Mouse (Mus musculus) C2C12 (cell line): Measurements from ENCODE around the gene Rbm8a. TPM values are rescaled to one million over a fixed set of nuclear protein-coding genes. Genes with fewer than 3 reads are reported as not detected.

ENCODE experiments used
- H3K27me3 ChIP-seq: one replicate; pipeline ENCODE4 v1.6.1; 2011; ENCODE audit not compliant: control insufficient read depth, insufficient read depth, insufficient read length
- H3K36me3 ChIP-seq: one replicate; pipeline ENCODE4 v1.6.1; 2011; ENCODE audit not compliant: control insufficient read depth, insufficient read depth
- H3K4me3 ChIP-seq: one replicate; pipeline ENCODE4 v1.5.1; 2011; ENCODE audit warnings: mild to moderate bottlenecking, control low read depth; ENCODE audit not compliant: poor library complexity, insufficient read depth, severe bottlenecking
- H3K79me2 ChIP-seq: one replicate; pipeline ENCODE4 v1.6.1; 2011; ENCODE audit not compliant: control insufficient read depth, insufficient read depth
- H3K79me3 ChIP-seq: one replicate; pipeline ENCODE4 v1.6.1; 2011; ENCODE audit warnings: low read depth, control low read depth
- H3ac ChIP-seq: one replicate; pipeline ENCODE3; 2011; ENCODE audit warnings: low read depth; ENCODE audit not compliant: control insufficient read depth, insufficient read length
- CEBPB ChIP-seq: IDR thresholded peaks from one replicate; pipeline ENCODE4 v1.6.1; 2011; ENCODE audit warnings: low read depth, mild to moderate bottlenecking, control low read depth, moderate library complexity
- CTCF ChIP-seq: IDR thresholded peaks from one replicate; pipeline ENCODE4 v1.5.1; 2011; ENCODE audit not compliant: control insufficient read depth, insufficient read depth, insufficient read length
- FOSL1 ChIP-seq: IDR thresholded peaks from one replicate; pipeline ENCODE4 v1.8.0; 2011; ENCODE audit warnings: mild to moderate bottlenecking, low read length; ENCODE audit not compliant: poor library complexity, insufficient read depth, severe bottlenecking
- MAX ChIP-seq: IDR thresholded peaks from one replicate; pipeline ENCODE4 v1.6.1; 2011; ENCODE audit warnings: mild to moderate bottlenecking, control low read depth
- MYOD1 ChIP-seq: IDR thresholded peaks from one replicate; pipeline ENCODE4 v1.6.1; 2011; ENCODE audit warnings: low read depth; ENCODE audit not compliant: control insufficient read depth, insufficient read length
- MYOG ChIP-seq: IDR thresholded peaks from one replicate; pipeline ENCODE4 v1.6.1; 2011; ENCODE audit not compliant: control insufficient read depth, insufficient read length; ENCODE audit errors: extremely low read depth
- USF1 ChIP-seq: IDR thresholded peaks from one replicate; pipeline ENCODE4 v1.6.1; 2011; ENCODE audit warnings: low read depth, mild to moderate bottlenecking, control low read depth, moderate library complexity
- polyA plus RNA-seq: library from polyadenylated mRNA; unstranded; fragments of >200 nt; fragmentation: generic; extraction: Trizol; gene quantifications from one replicate; pipeline ENCODE4 v1.2.1, GENCODE M21; 2012; ENCODE audit warnings: missing spikeins

Rbm8a gene
- polyA plus RNA-seq, 1 experiment = 80.3 TPM

GRCm38 (mm10) chr3:96617941-96618340 is 11.8 kb upstream of the Rbm8a start:
- no peak overlapping the region for H3K4me3 ChIP-seq
- no peaks in the 10 kb centered on the region for H3K79me2 ChIP-seq
- H3K27me3 ChIP-seq = no peaks in the 10 kb centered on the region
- H3K79me3 ChIP-seq = no peaks in the 10 kb centered on the region
- H3K36me3 ChIP-seq = peaks cover 19% of the 10 kb centered on the region
- no peak overlapping the region for H3ac ChIP-seq
- TF ChIP-seq MYOG (no peak), MYOD1 (no peak), FOSL1 (no peak), CEBPB (no peak), CTCF (no peak), USF1 (no peak), MAX (no peak)

- H3K79me2 ChIP-seq = no peaks in the 10 kb centered on the region
- no peaks in the 10 kb centered on the region for H3K27me3 ChIP-seq
- TF ChIP-seq MAX (no peak), FOSL1 (no peak), MYOG (no peak), CTCF (no peak), MYOD1 (no peak), CEBPB (no peak), USF1 (no peak)
- no peak overlapping the region for H3K4me3 ChIP-seq
- H3K36me3 ChIP-seq = peaks cover 26% of the 10 kb centered on the region
- no peak overlapping the region for H3ac ChIP-seq
- H3K79me3 ChIP-seq = no peaks in the 10 kb centered on the region
Measured at GRCm38 (mm10) chr3:96623201-96623600, 6.5 kb upstream of the Rbm8a start.

GRCm38 (mm10) chr3:96632058-96632457 is 2.3 kb downstream of the Rbm8a start:
- Histone ChIP-seq H3K79me3 (peaks cover 35% of the 10 kb centered on the region), H3K27me3 (no peaks in the 10 kb centered on the region), H3K79me2 (peaks cover 63% of the 10 kb centered on the region), H3K36me3 (peaks cover 34% of the 10 kb centered on the region), H3K4me3 (no peak overlapping the region), H3ac (no peak overlapping the region)
- TF ChIP-seq MYOD1 (no peak), MAX (no peak), CTCF (no peak), MYOG (no peak), CEBPB (no peak), FOSL1 (no peak), USF1 (no peak)

DNA sequence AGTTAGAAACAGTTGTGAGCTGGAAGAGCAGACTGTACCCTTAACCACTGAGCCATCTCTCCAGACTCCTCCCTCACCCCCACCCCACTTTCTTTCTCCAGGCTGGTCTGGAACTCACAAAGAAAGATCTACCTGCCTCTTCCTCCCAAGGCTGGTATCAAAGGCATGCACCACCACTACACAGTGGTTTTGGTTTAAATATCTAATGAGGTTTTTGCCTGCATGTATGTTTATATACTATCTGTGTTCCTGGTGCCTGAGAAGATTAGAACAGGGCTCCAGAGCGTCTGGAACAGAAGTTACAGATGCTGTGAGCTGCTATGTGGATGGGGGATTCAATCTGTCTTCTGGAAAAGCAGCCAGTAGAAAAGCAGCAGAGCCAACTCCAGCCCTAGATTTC is 4.3 kb downstream of the Rbm8a start:
- Histone ChIP-seq H3ac (no peak overlapping the region), H3K36me3 (peaks cover 43% of the 10 kb centered on the region), H3K27me3 (no peaks in the 10 kb centered on the region), H3K4me3 (no peak overlapping the region), H3K79me2 (peaks cover 55% of the 10 kb centered on the region), H3K79me3 (peaks cover 37% of the 10 kb centered on the region)
- no peak for TF ChIP-seq CTCF

GRCm38 (mm10) chr3:96634928-96635879 is 5.5 kb downstream of the Rbm8a start, which contains the start of the genes Pex11b and Gm42957:
TSS of gene Pex11b (plus strand) at chr3:96635376.
TSS of gene Gm42957 (plus strand) at chr3:96635474.
- peak within 1 kb of the TSS; percentile 84 for H3ac ChIP-seq
- H3K4me3 ChIP-seq = peak within 1 kb of the TSS; percentile 68
- peaks cover 43% of the 10 kb centered on the region for H3K79me2 ChIP-seq
- H3K27me3 ChIP-seq = no peaks in the 10 kb centered on the region
- peaks cover 30% of the 10 kb centered on the region for H3K79me3 ChIP-seq
- no peak for TF ChIP-seq FOSL1
- no peak for TF ChIP-seq MYOD1
- TF ChIP-seq MAX = peak; percentile 62
- TF ChIP-seq CEBPB = no peak
- no peak for TF ChIP-seq CTCF
- no peak for TF ChIP-seq MYOG
- TF ChIP-seq USF1 = no peak
- H3K36me3 ChIP-seq = peaks cover 47% of the 10 kb centered on the region

DNA sequence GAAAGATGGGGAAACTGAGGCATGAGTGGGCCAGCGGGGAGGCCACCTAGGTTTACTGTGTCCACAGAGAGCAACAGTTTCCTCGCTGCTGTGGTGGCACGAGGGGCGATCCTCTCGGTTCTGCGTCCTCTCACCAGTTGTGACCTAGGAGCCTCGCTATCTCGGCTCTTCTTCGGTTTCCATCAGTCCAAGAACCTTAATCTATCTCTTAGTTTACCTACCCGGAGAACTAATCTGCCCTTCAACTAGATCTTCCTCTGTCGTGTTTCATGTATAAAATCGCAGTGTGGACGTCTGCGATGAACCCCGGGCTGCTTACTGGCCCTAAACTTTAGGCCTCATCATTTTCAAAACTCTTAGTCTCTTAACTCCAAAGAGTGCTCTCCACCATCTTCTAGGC is 6.2 kb downstream of the Rbm8a start:
- Histone ChIP-seq H3K36me3 (peaks cover 45% of the 10 kb centered on the region), H3K79me2 (peaks cover 36% of the 10 kb centered on the region), H3ac (peak overlapping the region; percentile 84), H3K27me3 (no peaks in the 10 kb centered on the region), H3K79me3 (peaks cover 23% of the 10 kb centered on the region), H3K4me3 (peak overlapping the region; percentile 68)
- no peak for TF ChIP-seq MYOG
- TF ChIP-seq MAX = no peak
- TF ChIP-seq USF1 = no peak
- no peak for TF ChIP-seq CEBPB
- TF ChIP-seq MYOD1 = no peak
- TF ChIP-seq FOSL1 = no peak
- no peak for TF ChIP-seq CTCF
